Mouse (Mus musculus): Measurements from ENCODE around the gene Smn1.

DNA sequence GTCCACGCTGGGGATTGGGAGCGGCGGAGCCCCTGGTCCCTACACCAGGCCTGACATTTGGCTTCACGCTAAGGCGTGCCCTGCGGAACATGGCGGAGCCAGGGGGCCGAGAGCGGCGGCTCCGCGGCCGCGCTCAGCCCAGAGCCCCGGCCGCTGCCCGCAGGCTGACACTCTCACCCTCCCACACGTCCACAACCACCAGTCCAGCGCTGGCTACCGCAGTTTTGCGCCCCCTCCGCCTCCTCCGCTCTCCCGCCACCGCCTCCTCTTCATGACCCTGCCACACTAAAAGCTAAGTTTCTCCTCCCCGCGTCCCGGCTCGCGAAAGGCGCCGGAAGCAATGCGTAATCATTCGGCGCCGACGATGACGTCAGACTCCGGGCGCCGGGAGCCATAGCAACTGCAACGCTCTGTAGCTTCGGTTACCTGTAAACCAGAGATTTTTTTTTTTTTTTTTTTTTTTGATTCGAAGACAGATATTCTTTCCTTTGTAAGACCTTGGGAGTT is 20.9 kb upstream of the Smn1 start, which contains the start of gene Bdp1:
- TF ChIP-seq CTCF (IDR thresholded peaks at IDR 0.05; ENCODE audit: low read depth) (no peak), EP300 (IDR thresholded peaks at IDR 0.05; ENCODE audit: low read depth) (peak; percentile 59)

Measured in liver, postnatal 0 days (tissue).